Mouse (Mus musculus) thymus, adult 2 months (tissue): Measurements from ENCODE around the gene Rtn4r.

Experiments
- CTCF ChIP-seq: fragments of 200-500 bp; IDR thresholded peaks from 2 replicates; pipeline ENCODE4 v1.5.1; 2012; ENCODE audit warnings: mild to moderate bottlenecking, control low read depth, low read length, moderate library complexity, borderline replicate concordance; ENCODE audit not compliant: control insufficient read depth, poor library complexity, insufficient read depth; ENCODE audit errors: extremely low read depth
- POLR2A ChIP-seq: fragments of 200-500 bp; IDR thresholded peaks from 2 replicates; pipeline ENCODE4 v1.6.1; 2012; ENCODE audit warnings: mild to moderate bottlenecking, low read length, control low read depth, moderate library complexity; ENCODE audit not compliant: control insufficient read depth, poor library complexity, insufficient read depth; ENCODE audit errors: extremely low read depth

DNA sequence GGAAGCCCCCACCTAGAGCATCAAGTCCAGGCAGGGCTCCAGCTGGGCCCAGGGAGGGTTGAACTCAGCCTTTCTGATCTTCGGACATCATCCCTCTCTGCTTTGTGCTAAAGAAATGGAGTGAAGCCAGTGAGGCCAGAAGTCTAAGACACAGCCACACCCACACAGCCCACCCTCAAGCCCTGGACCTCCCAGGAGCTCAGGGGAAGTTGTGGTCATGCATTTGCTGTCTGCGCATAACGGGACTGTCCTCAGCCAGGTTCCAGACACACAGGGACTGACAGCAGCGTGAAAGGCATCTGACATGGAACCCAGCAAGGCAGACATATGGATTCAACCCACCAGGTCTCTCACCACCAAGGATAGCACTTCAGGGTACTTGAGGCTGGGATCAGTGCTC is 11.0 kb upstream of the Rtn4r start:
- no peak for TF ChIP-seq CTCF
- no peak for TF ChIP-seq POLR2A
